Mouse (Mus musculus) lung, embryonic 14.5 days (tissue): ENCODE results near the gene Slc24a3. TPM values are rescaled to one million over a fixed set of nuclear protein-coding genes. Genes with fewer than 3 reads are reported as not detected.

Source experiments
- ATAC-seq: fragments of 200-750 bp; cut with Nextera tagmentation; 2 replicates; pipeline ENCODE4 v1.8.0; 2017; ENCODE audit warnings: mild to moderate bottlenecking, moderate TSS enrichment, moderate library complexity; ENCODE audit not compliant: insufficient read depth
- DNase-seq: peaks from one replicate; pipeline ENCODE4 v3.0.0-alpha.2; 2015
- H3K27ac ChIP-seq: fragments of 300-500 bp; sonication (generic); 2 replicates; pipeline ENCODE4 v1.5.1; 2014; ENCODE audit warnings: low read depth, mild to moderate bottlenecking, moderate library complexity
- H3K27me3 ChIP-seq: fragments of 300-500 bp; sonication (generic); 2 replicates; pipeline ENCODE4 v1.6.1; 2014; ENCODE audit warnings: low read length, control low read depth; ENCODE audit not compliant: insufficient read depth
- H3K36me3 ChIP-seq: fragments of 300-500 bp; sonication (generic); 2 replicates; pipeline ENCODE4 v1.6.1; 2014; ENCODE audit warnings: control low read depth; ENCODE audit not compliant: insufficient read depth
- H3K4me1 ChIP-seq: fragments of 300-500 bp; sonication (generic); 2 replicates; pipeline ENCODE4 v1.6.1; 2014; ENCODE audit warnings: antibody characterized with exemption, control low read depth; ENCODE audit not compliant: insufficient read depth
- H3K4me2 ChIP-seq: fragments of 300-500 bp; sonication (generic); 2 replicates; pipeline ENCODE4 v1.6.1; 2014; ENCODE audit warnings: mild to moderate bottlenecking
- H3K4me3 ChIP-seq: fragments of 300-500 bp; sonication (generic); 2 replicates; pipeline ENCODE4 v1.5.1; 2014; ENCODE audit warnings: low read depth, low read length
- H3K9ac ChIP-seq: fragments of 300-500 bp; sonication (generic); 2 replicates; pipeline ENCODE4 v1.6.1; 2014
- H3K9me3 ChIP-seq: fragments of 300-500 bp; sonication (generic); 2 replicates; pipeline ENCODE4 v1.6.1; 2016; ENCODE audit warnings: low read depth, low read length, control low read depth
- CTCF ChIP-seq: IDR thresholded peaks from 2 replicates; pipeline ENCODE4 v1.5.1; 2016; ENCODE audit warnings: antibody characterized with exemption, low read depth
- WGBS: fragments of 180-500 bp; shearing (Covaris S2); extraction: QIAGEN DNeasy Blood & Tissue Kit; methylation state at CpG from one replicate; pipeline ENCODE4 v1.1.7; 2014; 5-methylcytosine and 5-hydroxymethylcytosine counted together
- polyA plus RNA-seq: library from polyadenylated mRNA; unstranded; fragments of >200 nt; fragmentation: Nextera tagmentation; extraction: Ambion mirVana; gene quantifications from 2 replicates; pipeline ENCODE4 v1.2.1, GENCODE M21; 2014

The Slc24a3 gene
- polyA plus RNA-seq, 1 experiment from 2014 or later, result 4.3 TPM

DNA sequence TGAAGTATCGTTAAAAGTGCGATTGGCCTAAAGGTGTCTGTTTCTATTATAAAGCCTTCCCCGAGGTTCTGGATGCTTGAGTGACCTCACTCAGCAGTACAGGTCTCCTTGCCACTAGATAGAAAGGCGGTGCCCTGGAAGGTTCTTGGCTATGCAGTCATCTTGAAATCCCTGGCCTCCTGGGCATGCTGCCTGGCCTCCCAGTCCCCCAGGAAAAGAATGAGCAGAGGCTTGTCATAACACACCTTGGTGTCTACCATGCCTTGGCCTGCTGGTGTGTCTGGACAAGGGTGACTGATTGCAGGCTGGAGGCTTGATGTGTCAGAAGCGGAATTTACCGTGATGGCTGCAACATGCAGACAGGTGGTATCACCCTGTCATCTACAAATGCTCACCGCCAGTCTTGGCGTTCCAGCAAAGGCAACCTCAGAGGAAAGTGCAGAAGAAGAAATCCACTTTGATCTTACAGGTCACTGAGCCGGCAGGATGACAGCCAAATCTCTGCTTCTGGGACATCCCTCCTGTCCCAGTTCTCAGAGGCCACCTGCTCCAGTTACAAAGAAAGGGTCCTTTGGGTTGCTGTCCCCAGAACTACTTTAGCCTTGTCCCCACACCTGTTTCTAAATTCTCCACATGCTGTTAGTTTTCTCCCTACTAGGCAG is 106.6 kb downstream of the Slc24a3 start:
- Histone ChIP-seq H3K9ac (no peak overlapping the region), H3K4me3 (no peak overlapping the region), H3K4me1 (no peaks in the 10 kb centered on the region), H3K27ac (no peak overlapping the region), H3K27me3 (no peaks in the 10 kb centered on the region), H3K36me3 (no peaks in the 10 kb centered on the region), H3K4me2 (no peak overlapping the region), H3K9me3 (no peaks in the 10 kb centered on the region)
- ATAC-seq, result no peak
- no peak for DNase-seq
- WGBS, result 78% methylated on average over 9 of the region's 9 CpGs
- no peak for TF ChIP-seq CTCF

DNA sequence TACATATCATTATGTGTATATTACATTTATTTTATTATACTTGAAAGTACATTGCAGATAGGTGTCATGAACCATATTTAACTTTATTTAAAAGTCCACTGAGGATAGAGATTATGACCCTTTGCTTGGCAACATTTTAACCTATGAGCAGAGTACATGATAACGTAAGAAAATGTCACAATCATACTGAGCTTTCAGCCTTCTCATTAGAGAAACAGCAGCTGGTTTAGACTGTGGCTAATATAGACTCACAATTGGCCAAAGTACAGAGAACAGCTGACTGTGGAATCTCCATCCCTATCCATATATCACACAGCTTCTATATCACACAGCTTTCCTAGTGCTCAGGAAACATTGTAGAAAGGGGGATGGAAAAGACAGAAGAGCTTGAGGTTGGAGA is 111.8 kb downstream of the Slc24a3 start:
- no peak overlapping the region for H3K4me2 ChIP-seq
- TF ChIP-seq CTCF, result no peak
- H3K27ac ChIP-seq, result no peak overlapping the region
- H3K36me3 ChIP-seq, result no peaks in the 10 kb centered on the region
- no peak overlapping the region for H3K9ac ChIP-seq
- H3K9me3 ChIP-seq, result no peaks in the 10 kb centered on the region
- 72% methylated on average over 1 of the region's 1 CpGs for WGBS
- no peaks in the 10 kb centered on the region for H3K27me3 ChIP-seq
- DNase-seq, result no peak
- ATAC-seq, result 0 out of 2 replicates have a peak, but pooled peaks have one; percentile 14
- H3K4me3 ChIP-seq, result no peak overlapping the region
- no peaks in the 10 kb centered on the region for H3K4me1 ChIP-seq

DNA sequence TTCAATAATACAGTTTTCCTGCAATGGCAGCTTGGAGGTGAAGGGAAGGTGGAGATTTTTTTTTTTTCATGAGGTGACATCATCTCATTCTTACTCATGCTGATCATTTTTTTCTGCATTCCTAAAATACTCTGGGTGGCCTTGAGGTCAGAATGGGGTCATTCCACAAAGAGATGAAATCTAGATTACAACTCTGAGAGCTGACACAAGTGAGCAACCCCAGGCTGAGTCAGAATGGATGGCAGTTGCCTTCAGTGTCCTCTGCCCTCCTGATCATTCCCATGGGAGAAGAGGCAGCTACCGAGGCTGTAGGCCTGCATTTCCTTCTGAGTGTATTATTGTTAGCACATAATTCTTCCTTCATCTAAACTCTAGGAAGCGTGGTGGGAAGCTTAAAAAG is 116.2 kb downstream of the Slc24a3 start:
- no peak for ATAC-seq
- no peaks in the 10 kb centered on the region for H3K9me3 ChIP-seq
- no peaks in the 10 kb centered on the region for H3K27me3 ChIP-seq
- no peak overlapping the region for H3K4me2 ChIP-seq
- H3K36me3 ChIP-seq, result no peaks in the 10 kb centered on the region
- TF ChIP-seq CTCF, result no peak
- no peak overlapping the region for H3K27ac ChIP-seq
- no peak overlapping the region for H3K9ac ChIP-seq
- no peaks in the 10 kb centered on the region for H3K4me1 ChIP-seq
- WGBS, result 30% methylated on average over 2 of the region's 2 CpGs
- no peak overlapping the region for H3K4me3 ChIP-seq
- DNase-seq, result no peak

- H3K9me3 ChIP-seq, result no peaks in the 10 kb centered on the region
- H3K4me1 ChIP-seq, result no peaks in the 10 kb centered on the region
- ATAC-seq (no peak), DNase-seq (peak; percentile 6)
- no peak overlapping the region for H3K4me3 ChIP-seq
- no peaks in the 10 kb centered on the region for H3K36me3 ChIP-seq
- H3K4me2 ChIP-seq, result no peak overlapping the region
- no peak overlapping the region for H3K27ac ChIP-seq
- no peak overlapping the region for H3K9ac ChIP-seq
- 50% methylated on average over 1 of the region's 1 CpGs for WGBS
- no peaks in the 10 kb centered on the region for H3K27me3 ChIP-seq
- no peak for TF ChIP-seq CTCF
Observed at GRCm38 (mm10) chr2:145288501-145288900, 120.9 kb downstream of the Slc24a3 start.

DNA sequence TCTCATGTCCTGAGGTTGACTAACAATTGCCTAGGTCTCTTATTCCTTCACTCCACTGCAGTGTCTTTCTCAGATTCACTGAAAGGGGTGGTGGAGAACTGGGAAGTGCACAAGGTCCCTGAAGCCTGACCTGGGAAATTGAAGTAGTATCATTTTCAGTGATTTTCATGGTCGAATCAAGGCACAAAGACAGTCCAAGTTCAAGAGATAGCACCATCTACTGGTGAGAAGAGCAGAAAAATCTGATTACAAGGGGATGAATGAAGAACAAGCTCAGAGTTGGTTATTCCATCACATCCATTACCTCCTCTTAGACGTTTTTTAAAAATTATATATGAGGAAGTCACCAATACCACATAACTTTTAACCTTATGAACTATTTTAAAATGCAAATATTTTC is 123.9 kb downstream of the Slc24a3 start:
- WGBS, result 15% methylated on average over 2 of the region's 2 CpGs
- Histone ChIP-seq H3K4me3 (no peak overlapping the region), H3K27me3 (no peaks in the 10 kb centered on the region), H3K9me3 (no peaks in the 10 kb centered on the region), H3K36me3 (no peaks in the 10 kb centered on the region), H3K4me1 (no peaks in the 10 kb centered on the region), H3K9ac (no peak overlapping the region), H3K4me2 (no peak overlapping the region), H3K27ac (no peak overlapping the region)
- DNase-seq (peak; percentile 69), ATAC-seq (no peak; the same call in 1 of the 2 replicates)
- peak; percentile 60 for TF ChIP-seq CTCF

- no peak overlapping the region for H3K27ac ChIP-seq
- no peak overlapping the region for H3K9ac ChIP-seq
- H3K4me2 ChIP-seq, result no peak overlapping the region
- H3K9me3 ChIP-seq, result no peaks in the 10 kb centered on the region
- no peaks in the 10 kb centered on the region for H3K27me3 ChIP-seq
- H3K4me1 ChIP-seq, result no peaks in the 10 kb centered on the region
- no peaks in the 10 kb centered on the region for H3K36me3 ChIP-seq
- TF ChIP-seq CTCF, result no peak
- H3K4me3 ChIP-seq, result no peak overlapping the region
- 91% methylated on average over 1 of the region's 1 CpGs for WGBS
- ATAC-seq, result no peak
- DNase-seq, result no peak
Observed at GRCm38 (mm10) chr2:145292196-145292595, 124.6 kb downstream of the Slc24a3 start.

DNA sequence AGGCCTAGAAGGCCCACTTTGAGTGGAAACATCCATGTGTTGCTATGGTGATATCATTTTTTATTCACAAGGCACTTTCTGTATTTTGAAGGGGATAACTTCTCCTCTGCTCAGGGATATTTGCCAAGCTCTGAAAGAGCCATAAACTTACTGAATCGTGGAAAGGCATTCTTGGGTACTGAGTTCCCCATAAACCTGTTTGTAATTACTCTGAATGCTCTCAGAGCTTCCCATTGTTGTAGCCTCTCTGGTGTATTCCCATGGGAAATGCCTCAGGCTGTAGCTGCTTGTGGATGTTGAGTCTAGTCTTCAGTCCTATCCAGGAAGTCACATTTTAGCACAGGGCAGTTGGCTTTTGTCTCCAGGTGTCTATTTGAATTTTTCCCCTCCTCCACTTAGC is 125.3 kb downstream of the Slc24a3 start:
- WGBS, result 37% methylated on average over 1 of the region's 1 CpGs
- no peak overlapping the region for H3K4me3 ChIP-seq
- ATAC-seq (no peak), DNase-seq (no peak)
- no peak overlapping the region for H3K27ac ChIP-seq
- no peaks in the 10 kb centered on the region for H3K27me3 ChIP-seq
- H3K4me2 ChIP-seq, result no peak overlapping the region
- no peak overlapping the region for H3K9ac ChIP-seq
- no peak for TF ChIP-seq CTCF
- no peaks in the 10 kb centered on the region for H3K4me1 ChIP-seq
- no peaks in the 10 kb centered on the region for H3K9me3 ChIP-seq
- no peaks in the 10 kb centered on the region for H3K36me3 ChIP-seq
